Mouse (Mus musculus): Measurements from ENCODE around the gene Itpka. TPM values are rescaled to one million over a fixed set of nuclear protein-coding genes. Genes with fewer than 3 reads are reported as not detected.

Gene Itpka
- polyA plus RNA-seq (2012; fragmentation: generic; extraction: Trizol): 0.21 TPM
- long read RNA-seq, experiment 1: 0 reads
- long read RNA-seq, experiment 2: 0 reads

- Histone ChIP-seq H3ac (ENCODE audit: control insufficient read depth, insufficient read length, low read depth) (peak within 1 kb of the TSS; percentile 73), H3K4me3 (ENCODE audit: insufficient read depth, poor library complexity, severe bottlenecking) (peak within 1 kb of the TSS; percentile 29), H3K79me2 (ENCODE audit: control insufficient read depth, insufficient read depth) (no peaks in the 10 kb centered on the region), H3K79me3 (ENCODE audit: low read depth) (no peaks in the 10 kb centered on the region), H3K36me3 (ENCODE audit: control insufficient read depth, insufficient read depth) (no peaks in the 10 kb centered on the region), H3K27me3 (ENCODE audit: control insufficient read depth, insufficient read depth, insufficient read length) (no peaks in the 10 kb centered on the region)
- TF ChIP-seq USF1 (IDR thresholded peaks at IDR 0.05; ENCODE audit: low read depth): no peak
- TF ChIP-seq MYOD1 (IDR thresholded peaks at IDR 0.05; ENCODE audit: control insufficient read depth, insufficient read length, low read depth): no peak
- no peak for TF ChIP-seq MAX (IDR thresholded peaks at IDR 0.05)
- TF ChIP-seq MYOG (IDR thresholded peaks at IDR 0.05; ENCODE audit: control insufficient read depth, extremely low read depth, insufficient read length): no peak
- TF ChIP-seq FOSL1 (IDR thresholded peaks at IDR 0.05; ENCODE audit: insufficient read depth, low read length, poor library complexity, severe bottlenecking): no peak
- no peak for TF ChIP-seq CEBPB (IDR thresholded peaks at IDR 0.05; ENCODE audit: low read depth)
- TF ChIP-seq CTCF (IDR thresholded peaks at IDR 0.05; ENCODE audit: control insufficient read depth, insufficient read depth, insufficient read length): no peak
These were observed at the start of gene Itpka for GRCm38 (mm10) chr2:119741581-119742411. TSS of gene Itpka (plus strand) at chr2:119742337.

DNA sequence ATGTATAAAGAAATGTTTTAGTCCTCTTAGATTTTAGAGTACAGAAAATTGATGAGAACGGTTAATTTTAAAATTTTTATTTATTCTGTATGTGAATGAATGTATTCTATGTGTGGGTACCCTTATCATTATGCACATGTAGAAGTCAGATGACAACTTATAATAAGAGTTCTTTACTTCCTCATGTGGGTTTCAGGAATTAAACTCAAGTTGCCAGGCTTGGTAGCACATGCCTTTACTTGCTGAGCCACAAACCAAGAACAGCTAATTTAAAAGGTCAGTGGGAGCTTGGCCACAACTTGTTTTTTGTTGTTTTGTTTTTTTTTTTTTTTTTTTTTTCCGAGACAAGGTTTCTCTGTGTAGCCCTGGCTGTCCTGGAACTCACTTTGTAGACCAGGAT is 47.3 kb upstream of the Itpka start:
- Histone ChIP-seq H3ac (ENCODE audit: control insufficient read depth, insufficient read length, low read depth) (no peak overlapping the region), H3K79me2 (ENCODE audit: control insufficient read depth, insufficient read depth) (peaks cover 64% of the 10 kb centered on the region), H3K36me3 (ENCODE audit: control insufficient read depth, insufficient read depth) (peaks cover 10% of the 10 kb centered on the region), H3K4me3 (ENCODE audit: insufficient read depth, poor library complexity, severe bottlenecking) (no peak overlapping the region), H3K27me3 (ENCODE audit: control insufficient read depth, insufficient read depth, insufficient read length) (no peaks in the 10 kb centered on the region), H3K79me3 (ENCODE audit: low read depth) (peaks cover 24% of the 10 kb centered on the region)
- TF ChIP-seq MAX (IDR thresholded peaks at IDR 0.05): no peak
- no peak for TF ChIP-seq CEBPB (IDR thresholded peaks at IDR 0.05; ENCODE audit: low read depth)
- TF ChIP-seq MYOG (IDR thresholded peaks at IDR 0.05; ENCODE audit: control insufficient read depth, extremely low read depth, insufficient read length): no peak
- no peak for TF ChIP-seq CTCF (IDR thresholded peaks at IDR 0.05; ENCODE audit: control insufficient read depth, insufficient read depth, insufficient read length)
- no peak for TF ChIP-seq USF1 (IDR thresholded peaks at IDR 0.05; ENCODE audit: low read depth)
- TF ChIP-seq FOSL1 (IDR thresholded peaks at IDR 0.05; ENCODE audit: insufficient read depth, low read length, poor library complexity, severe bottlenecking): no peak
- TF ChIP-seq MYOD1 (IDR thresholded peaks at IDR 0.05; ENCODE audit: control insufficient read depth, insufficient read length, low read depth): no peak

GRCm38 (mm10) chr2:119696111-119696510 is 46.0 kb upstream of the Itpka start:
- Histone ChIP-seq H3ac (ENCODE audit: control insufficient read depth, insufficient read length, low read depth) (no peak overlapping the region), H3K79me2 (ENCODE audit: control insufficient read depth, insufficient read depth) (peaks cover 51% of the 10 kb centered on the region), H3K36me3 (ENCODE audit: control insufficient read depth, insufficient read depth) (peaks cover 10% of the 10 kb centered on the region), H3K4me3 (ENCODE audit: insufficient read depth, poor library complexity, severe bottlenecking) (no peak overlapping the region), H3K27me3 (ENCODE audit: control insufficient read depth, insufficient read depth, insufficient read length) (no peaks in the 10 kb centered on the region), H3K79me3 (ENCODE audit: low read depth) (peaks cover 19% of the 10 kb centered on the region)
- TF ChIP-seq CTCF (IDR thresholded peaks at IDR 0.05; ENCODE audit: control insufficient read depth, insufficient read depth, insufficient read length) (no peak), MYOG (IDR thresholded peaks at IDR 0.05; ENCODE audit: control insufficient read depth, extremely low read depth, insufficient read length) (no peak), USF1 (IDR thresholded peaks at IDR 0.05; ENCODE audit: low read depth) (no peak), MYOD1 (IDR thresholded peaks at IDR 0.05; ENCODE audit: control insufficient read depth, insufficient read length, low read depth) (no peak), CEBPB (IDR thresholded peaks at IDR 0.05; ENCODE audit: low read depth) (no peak), FOSL1 (IDR thresholded peaks at IDR 0.05; ENCODE audit: insufficient read depth, low read length, poor library complexity, severe bottlenecking) (no peak), MAX (IDR thresholded peaks at IDR 0.05) (no peak)

- peaks cover 15% of the 10 kb centered on the region for H3K36me3 ChIP-seq (ENCODE audit: control insufficient read depth, insufficient read depth)
- H3ac ChIP-seq (ENCODE audit: control insufficient read depth, insufficient read length, low read depth): no peak overlapping the region
- H3K27me3 ChIP-seq (ENCODE audit: control insufficient read depth, insufficient read depth, insufficient read length): no peaks in the 10 kb centered on the region
- H3K79me3 ChIP-seq (ENCODE audit: low read depth): peaks cover 15% of the 10 kb centered on the region
- peaks cover 42% of the 10 kb centered on the region for H3K79me2 ChIP-seq (ENCODE audit: control insufficient read depth, insufficient read depth)
- TF ChIP-seq MYOD1 (IDR thresholded peaks at IDR 0.05; ENCODE audit: control insufficient read depth, insufficient read length, low read depth) (no peak), MAX (IDR thresholded peaks at IDR 0.05) (no peak), CTCF (IDR thresholded peaks at IDR 0.05; ENCODE audit: control insufficient read depth, insufficient read depth, insufficient read length) (no peak), MYOG (IDR thresholded peaks at IDR 0.05; ENCODE audit: control insufficient read depth, extremely low read depth, insufficient read length) (no peak), CEBPB (IDR thresholded peaks at IDR 0.05; ENCODE audit: low read depth) (no peak), FOSL1 (IDR thresholded peaks at IDR 0.05; ENCODE audit: insufficient read depth, low read length, poor library complexity, severe bottlenecking) (no peak), USF1 (IDR thresholded peaks at IDR 0.05; ENCODE audit: low read depth) (no peak)
- H3K4me3 ChIP-seq (ENCODE audit: insufficient read depth, poor library complexity, severe bottlenecking): no peak overlapping the region
These were observed 43.7 kb upstream of the Itpka start for GRCm38 (mm10) chr2:119698472-119698871.

GRCm38 (mm10) chr2:119699962-119700361 is 42.2 kb upstream of the Itpka start:
- Histone ChIP-seq H3K79me3 (ENCODE audit: low read depth) (peaks cover 13% of the 10 kb centered on the region), H3K36me3 (ENCODE audit: control insufficient read depth, insufficient read depth) (peaks cover 12% of the 10 kb centered on the region), H3ac (ENCODE audit: control insufficient read depth, insufficient read length, low read depth) (no peak overlapping the region), H3K27me3 (ENCODE audit: control insufficient read depth, insufficient read depth, insufficient read length) (no peaks in the 10 kb centered on the region), H3K79me2 (ENCODE audit: control insufficient read depth, insufficient read depth) (peaks cover 36% of the 10 kb centered on the region), H3K4me3 (ENCODE audit: insufficient read depth, poor library complexity, severe bottlenecking) (no peak overlapping the region)
- TF ChIP-seq USF1 (IDR thresholded peaks at IDR 0.05; ENCODE audit: low read depth) (no peak), MYOG (IDR thresholded peaks at IDR 0.05; ENCODE audit: control insufficient read depth, extremely low read depth, insufficient read length) (no peak), CEBPB (IDR thresholded peaks at IDR 0.05; ENCODE audit: low read depth) (no peak), MAX (IDR thresholded peaks at IDR 0.05) (no peak), FOSL1 (IDR thresholded peaks at IDR 0.05; ENCODE audit: insufficient read depth, low read length, poor library complexity, severe bottlenecking) (no peak), CTCF (IDR thresholded peaks at IDR 0.05; ENCODE audit: control insufficient read depth, insufficient read depth, insufficient read length) (no peak), MYOD1 (IDR thresholded peaks at IDR 0.05; ENCODE audit: control insufficient read depth, insufficient read length, low read depth) (no peak)

Data from C2C12 (cell line).